Mouse (Mus musculus): ENCODE results near the gene Mlst8.

Mlst8 gene

DNA sequence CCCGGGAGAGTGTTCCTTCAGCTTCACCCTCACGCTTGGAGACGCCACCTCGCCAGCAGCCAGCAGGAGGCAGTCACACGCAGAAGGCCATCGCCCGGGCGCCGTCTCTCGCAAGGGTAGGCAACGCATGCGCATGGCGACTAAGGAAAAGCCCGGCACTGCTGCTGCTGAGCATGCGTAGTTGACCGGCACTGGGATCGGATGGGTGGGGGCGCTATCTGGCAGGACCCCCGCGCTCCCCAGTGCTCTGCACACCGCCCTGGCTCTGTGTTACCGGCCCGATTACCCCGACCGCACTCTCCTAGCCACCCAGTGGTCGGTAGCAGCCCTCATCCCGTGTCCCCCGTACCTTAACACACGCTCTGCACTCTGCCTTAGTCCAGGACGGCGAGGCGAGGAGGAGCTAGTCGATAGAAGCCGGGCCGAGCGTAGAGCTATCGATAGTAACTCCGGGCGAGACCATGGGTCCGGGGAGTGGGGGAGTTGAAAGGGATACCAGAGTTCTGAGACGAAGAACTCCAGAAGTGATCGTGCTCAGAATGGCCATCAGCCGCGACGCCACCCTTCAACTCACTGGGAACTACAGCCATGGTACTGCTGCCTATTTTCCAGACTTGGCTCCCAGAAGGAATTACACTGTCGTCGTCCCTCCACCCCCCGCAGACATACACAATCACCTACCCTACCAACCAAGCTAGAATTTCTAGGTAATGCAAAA lies at the start of gene Mlst8:
TSS of gene Mlst8 (minus strand) at position 416 of the 718 bp plus-strand sequence.
- DNase-seq (ENCODE audit: low spot score in 2 of 2): peak; percentile 93 to 97

DNA sequence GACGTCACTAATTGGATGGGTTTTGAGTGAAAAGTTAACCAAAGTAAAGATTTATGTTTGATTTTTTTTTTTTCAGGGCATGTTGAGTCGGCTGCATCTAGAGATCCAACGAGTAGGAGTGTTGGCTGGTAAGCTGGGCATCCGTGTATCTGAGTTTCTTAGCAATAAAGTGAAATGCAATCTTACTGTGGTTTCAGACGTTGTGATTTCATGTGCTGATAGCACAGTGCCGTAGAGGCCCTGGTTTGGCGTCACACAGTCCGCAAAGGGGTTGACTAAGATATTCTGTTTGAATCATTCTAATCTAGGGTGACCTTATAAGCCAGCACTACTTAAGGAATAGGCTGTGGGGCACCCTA lies 49.7 kb upstream of the Mlst8 start:
- DNase-seq (ENCODE audit: low spot score in 2 of 2): no peak

DNA sequence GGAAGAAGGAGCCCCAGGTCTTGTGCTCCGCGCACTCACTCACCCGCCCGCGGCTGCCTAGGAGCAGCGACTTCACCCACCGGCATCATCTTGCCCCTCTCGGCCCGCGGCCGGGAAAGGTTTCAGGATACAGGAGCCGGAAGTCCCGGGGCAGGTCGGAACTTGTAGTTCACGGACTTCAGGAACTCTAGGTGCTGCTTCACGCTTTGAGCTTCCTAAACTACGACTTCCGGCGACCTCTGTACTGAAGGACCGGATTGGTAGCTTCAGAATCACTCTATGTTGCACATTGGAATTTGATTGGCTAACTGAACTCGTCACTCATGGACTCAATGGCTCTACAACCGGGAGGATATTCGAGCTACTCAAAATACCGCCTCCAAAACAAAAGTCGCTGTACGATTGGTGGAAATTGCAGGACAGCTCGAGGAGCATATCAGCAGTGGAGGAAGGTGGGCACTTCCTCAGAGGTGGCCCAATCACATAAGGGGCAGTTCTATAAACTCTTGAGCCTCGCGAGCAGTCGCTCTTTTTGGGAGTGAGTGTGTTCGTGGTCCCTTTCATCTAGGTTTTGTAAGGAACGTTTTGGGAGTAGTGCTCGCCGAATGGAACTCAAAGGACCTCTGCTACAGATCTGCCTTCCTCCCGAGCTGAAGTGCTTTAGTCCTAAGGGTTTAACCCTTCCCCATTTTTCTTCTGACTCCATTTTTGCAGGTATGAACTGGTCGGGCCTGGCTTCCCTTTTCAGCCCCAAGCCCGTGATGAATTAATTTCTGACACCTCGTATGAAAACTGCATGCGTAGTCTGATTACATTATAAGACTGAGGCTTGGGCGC lies 49.1 kb upstream of the Mlst8 start, which contains the start of gene Traf7:
TSS of gene Traf7 (minus strand) at position 216 of the 837 bp plus-strand sequence.
- peak; percentile 75 to 90 for DNase-seq (ENCODE audit: low spot score in 2 of 2)

DNA sequence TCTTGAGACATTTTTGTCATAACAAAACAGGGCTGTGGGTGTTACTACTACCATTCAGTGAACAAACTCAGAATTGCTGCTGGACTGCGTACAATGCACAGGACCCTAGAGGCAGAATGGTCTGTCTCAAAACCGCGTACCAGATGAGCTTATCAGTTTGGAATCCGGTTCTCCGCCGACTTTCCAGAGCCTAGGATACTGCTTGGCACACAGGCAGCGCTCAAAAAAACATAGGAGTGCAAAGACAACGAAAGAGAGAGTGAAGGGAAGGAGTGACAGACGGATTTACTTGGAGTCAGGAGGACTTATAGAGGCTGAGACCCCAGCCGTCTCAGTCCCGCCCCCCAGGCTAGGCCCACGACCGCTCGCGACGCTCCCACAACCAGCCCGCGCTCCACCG lies 48.4 kb upstream of the Mlst8 start:
- DNase-seq (ENCODE audit: low spot score in 2 of 2): no peak

DNA sequence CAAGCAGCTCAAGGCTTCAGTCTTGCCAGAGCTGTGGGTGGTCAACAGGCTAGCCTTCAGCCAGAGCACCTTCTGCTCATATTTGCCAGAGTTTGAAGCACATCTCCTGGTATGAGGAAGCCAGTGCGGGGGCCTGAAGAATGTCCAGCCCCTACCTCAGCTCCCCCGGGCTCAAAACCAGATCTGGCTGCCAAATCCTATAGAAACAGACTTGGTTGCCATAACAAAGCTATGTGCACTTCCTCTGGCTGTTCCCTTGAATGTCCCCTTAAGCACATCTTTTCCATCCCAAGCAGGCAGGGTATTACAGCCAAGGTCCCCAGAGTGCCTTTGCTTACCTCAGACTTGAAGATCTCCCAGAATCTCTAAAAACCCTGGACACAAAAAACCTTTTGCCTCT lies 45.9 kb upstream of the Mlst8 start:
- no peak for DNase-seq (ENCODE audit: low spot score in 2 of 2)

DNA sequence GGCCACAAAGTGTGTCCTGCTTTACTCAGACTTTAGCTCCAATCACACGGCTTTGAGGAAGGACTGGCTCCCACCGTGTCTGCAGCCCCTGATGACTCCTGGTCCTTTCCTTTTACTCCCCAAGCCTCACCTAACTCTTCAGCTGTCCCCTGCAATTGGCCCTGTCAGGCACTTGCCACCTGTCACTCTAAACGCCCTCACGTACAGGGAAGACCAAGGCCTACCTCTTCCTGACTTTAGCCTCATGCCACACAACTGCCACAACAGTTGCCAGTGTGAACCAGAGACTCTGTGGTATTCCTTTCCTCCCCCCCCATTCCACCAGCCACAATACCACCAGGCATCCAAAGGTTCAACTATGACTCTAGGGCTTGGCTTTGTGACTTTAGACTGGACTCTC lies 41.6 kb upstream of the Mlst8 start:
- DNase-seq (ENCODE audit: low spot score in 2 of 2): no peak

DNA sequence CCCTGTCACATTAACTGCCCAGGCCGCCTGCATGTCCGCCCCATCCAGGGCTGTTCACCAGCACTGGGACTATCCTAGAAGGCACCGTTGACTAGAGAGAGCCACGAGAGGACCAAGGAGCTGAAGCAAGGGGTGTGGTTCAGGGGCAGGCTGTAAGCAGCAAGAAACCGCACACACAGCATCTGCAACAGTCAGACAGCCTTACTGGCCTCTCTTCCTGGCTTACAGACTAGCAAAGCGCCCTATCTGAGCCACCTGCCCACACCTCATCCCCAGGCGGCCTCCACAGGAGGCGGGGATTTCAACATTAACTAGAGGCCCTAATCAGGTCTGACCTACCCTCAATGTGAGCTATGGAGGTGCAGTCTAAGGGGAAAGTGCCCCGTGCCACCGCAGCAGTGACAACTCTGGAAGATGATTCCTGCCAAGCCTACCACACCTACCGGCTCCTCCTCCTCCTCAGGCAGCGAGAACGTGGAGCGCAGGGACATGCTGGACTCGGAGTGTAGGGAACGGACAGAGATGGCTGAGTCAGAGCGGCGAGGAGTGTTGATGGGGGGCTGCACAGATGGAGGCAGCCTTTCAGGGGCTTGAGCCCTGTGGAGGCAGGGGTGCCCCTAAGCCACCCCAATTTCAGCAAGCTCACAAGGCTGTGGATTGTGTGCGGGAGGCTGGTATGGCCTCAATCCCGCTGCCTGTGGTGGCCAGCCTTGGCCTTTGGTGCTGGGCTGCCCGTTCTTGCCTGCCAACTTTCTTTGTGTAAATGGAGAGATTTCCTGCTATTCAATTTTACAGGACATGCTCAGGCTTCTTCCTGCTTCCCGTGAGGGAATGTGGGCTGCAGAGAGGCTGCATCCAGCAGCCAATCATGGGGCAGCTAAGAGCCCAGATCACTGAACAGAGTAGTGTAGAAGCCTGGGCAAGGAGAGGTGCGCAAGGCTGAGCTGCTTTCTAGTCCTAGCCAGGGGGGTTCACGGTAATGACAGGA lies 35.7 kb upstream of the Mlst8 start:
- DNase-seq (ENCODE audit: low spot score in 2 of 2): no peak

DNA sequence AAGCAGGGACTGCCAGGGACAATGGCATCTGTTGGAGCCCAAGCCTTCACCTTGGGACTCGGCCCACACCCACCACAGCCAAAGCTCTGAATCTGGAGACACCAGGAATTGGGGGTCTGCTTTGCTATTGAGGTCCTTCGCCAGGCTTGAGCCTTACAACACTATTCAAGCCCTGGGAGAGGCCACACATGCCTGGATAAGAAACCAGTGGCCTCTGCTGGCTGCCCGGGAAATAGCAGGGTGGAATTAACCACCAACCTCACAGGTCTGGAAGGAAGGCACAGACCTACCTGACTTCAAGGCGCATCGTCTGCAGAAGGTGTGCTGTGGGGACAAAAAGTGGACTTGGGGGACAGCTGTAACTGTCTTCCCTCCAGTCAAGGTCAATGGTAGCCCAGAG lies 34.7 kb upstream of the Mlst8 start:
- DNase-seq (ENCODE audit: low spot score in 2 of 2): peak in 1 of 2 experiments; percentile 36

DNA sequence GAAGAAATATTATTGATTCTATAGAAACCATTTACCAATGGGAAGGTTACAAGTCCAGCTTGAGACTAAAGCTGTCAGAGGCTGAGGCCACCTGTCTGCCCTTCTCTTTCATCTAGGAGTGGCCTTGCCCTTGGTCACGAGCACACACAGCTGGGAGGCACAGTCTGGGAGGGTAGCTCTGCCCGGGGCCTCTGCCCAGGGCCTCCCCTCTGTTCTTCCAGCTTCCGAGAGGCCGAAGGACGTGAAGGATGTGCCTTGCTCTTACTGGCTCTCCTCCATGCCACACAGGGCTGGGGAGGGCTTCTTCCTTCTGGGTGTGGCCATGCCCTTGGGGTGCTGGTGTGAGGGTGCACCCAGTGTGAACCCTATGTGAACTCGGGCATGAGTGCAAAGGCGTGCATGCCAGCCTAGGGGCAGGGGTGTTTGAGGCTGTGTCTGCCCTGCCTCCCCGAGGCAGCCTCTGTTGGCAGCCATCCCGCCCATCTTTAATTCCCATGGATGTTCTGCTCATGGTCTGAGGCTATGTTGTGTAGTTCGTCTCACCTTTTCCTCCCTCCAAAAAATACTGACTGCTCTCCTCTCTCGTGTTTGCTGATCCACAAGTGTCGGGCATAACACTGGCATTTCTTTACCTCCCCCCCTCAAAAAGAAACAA lies 29.1 kb upstream of the Mlst8 start:
- no peak for DNase-seq (ENCODE audit: low spot score in 2 of 2)

DNA sequence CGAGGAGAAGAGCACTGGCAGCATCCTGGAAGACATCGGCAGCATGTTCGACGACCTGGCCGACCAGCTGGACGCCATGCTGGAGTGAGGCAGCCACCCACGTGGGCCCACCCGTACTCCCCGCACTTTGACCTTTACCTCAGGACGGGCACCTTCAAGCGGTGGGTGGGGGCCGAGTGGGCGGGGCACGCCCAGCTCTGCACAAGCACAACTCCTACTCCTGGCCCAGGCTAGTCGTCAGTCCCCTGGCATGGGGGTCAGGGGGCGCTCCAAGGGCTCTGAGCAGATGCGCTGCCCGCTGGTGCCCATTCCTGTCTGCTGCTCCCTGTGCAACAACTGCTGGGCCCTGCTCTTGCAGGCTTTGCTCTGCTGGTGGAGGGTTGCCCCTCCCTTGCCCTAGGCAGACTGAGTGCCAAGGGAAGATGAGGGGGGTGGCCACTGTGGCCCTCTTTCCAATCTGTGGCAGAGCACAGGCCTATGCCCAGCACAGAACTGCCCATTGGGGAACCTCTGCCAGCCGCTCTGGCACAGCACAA lies 28.3 kb upstream of the Mlst8 start:
- DNase-seq (ENCODE audit: low spot score in 2 of 2): no peak

DNA sequence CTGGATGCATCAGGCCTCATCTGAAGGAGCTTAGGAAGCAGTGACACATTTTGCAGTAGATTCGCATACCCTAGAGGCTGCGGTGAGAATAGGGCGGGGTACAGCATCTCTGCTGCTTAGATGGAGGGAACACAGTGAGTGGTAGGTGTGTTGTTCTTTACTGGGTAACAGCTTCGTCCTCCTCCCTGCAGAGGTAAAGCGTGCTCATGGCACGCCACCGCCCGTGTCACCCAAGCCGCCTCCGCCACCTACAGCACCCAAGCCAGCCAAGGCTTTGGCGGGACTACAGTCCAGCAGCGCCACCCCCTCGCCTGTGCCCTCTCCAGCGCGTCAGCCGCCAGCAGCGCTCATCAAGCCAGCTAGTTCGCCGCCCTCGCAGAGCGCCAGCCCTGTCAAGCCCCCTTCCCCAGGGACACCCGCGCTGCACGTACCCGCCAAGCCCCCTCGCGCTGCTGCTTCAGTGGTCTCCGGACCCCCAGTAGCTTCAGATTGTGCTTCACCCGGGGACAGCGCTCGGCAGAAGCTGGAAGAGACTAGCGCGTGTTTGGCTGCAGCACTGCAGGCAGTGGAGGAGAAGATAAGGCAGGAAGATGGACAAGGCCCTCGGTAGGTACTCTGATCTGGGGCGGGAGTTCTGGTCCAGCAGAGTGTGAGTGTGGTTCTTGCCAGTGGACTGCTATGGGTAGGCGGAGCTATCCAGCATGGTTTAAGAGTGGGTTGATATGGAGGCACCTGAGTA lies 27.6 kb upstream of the Mlst8 start:
- DNase-seq (ENCODE audit: low spot score in 2 of 2): no peak

DNA sequence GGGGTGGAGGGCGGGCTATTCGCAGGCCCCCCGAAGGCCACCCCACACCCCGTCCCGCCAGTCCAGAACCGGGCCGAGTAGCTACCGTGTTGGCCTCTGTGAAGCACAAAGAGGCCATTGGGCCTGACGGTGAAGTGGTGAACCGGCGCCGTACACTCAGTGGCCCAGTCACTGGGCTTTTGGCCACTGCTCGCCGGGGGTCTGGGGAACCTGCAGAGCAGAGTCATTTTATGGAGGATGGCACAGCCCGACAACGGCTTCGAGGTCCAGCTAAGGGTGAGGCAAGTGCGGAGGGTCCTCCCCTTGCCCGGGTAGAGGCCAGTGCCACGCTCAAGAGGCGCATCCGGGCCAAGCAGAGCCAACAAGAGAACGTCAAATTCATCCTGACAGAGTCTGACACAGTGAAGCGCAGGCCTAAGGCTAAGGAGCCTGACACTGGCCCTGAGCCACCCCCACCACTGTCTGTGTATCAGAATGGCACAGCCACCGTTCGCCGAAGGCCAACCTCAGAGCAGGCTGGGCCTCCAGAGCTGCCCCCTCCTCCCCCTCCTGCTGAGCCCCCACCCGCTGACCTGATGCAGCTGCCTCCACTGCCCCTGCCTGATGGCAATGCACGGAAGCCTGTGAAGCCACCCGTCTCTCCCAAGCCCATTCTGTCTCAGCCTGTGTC lies 26.5 kb upstream of the Mlst8 start:
- no peak for DNase-seq (ENCODE audit: low spot score in 2 of 2)

DNA sequence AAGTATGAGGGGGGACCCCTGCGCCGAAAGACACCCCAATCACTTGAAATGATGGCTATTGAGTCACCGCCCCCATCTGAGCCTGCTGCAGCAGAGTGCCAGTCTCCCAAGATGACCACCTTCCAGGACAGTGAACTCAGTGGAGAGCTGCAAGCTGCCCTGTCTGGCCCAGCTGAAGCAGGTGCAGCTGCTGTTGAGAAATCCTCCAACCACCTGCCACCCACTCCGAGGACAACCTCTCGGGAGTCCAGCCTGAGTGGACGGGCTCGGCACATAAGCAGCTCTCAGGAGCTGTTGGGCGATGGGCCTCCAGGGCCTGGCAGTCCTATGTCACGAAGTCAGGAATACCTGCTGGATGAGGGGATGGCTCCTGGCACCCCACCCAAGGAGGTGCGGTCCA lies 25.2 kb upstream of the Mlst8 start:
- DNase-seq (ENCODE audit: low spot score in 2 of 2): no peak

DNA sequence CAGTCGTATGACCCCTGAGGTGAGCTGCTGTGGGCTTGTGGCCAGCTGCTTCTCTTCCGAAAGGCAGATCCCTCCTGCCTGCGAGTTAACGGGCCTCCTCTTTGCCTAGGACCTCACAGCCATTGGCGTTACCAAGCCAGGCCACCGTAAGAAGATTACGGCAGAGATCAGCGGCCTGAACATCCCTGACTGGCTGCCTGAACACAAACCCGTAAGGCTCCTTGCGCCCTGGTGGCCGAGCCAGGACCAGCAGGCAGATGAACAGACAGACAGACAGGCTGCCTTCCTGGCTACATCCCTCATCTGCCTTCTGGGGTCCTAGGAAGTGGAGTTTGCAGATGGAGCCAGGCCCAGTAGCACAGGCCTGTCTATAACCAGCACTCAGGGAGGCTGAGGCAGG lies 23.3 kb upstream of the Mlst8 start:
- DNase-seq (ENCODE audit: low spot score in 2 of 2): no peak

DNA sequence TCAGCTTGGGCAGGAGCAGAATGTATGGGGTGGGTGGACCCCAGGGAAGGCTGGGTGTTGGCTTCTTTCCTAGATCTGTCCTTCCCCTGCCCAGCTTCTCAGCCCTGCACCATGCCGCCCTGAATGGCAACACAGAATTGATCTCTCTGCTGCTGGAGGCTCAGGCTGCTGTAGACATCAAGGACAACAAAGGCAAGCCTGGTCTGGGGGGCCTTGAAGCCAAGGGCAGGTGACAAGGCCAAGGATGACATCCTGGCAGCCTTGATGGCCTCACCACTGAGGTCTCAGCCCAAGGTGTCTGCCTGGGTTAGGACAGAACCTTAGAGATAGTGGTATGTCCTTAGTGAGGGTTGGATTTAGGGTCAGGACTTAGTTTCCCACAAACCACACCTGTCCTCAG lies 17.1 kb upstream of the Mlst8 start:
- no peak for DNase-seq (ENCODE audit: low spot score in 2 of 2)

DNA sequence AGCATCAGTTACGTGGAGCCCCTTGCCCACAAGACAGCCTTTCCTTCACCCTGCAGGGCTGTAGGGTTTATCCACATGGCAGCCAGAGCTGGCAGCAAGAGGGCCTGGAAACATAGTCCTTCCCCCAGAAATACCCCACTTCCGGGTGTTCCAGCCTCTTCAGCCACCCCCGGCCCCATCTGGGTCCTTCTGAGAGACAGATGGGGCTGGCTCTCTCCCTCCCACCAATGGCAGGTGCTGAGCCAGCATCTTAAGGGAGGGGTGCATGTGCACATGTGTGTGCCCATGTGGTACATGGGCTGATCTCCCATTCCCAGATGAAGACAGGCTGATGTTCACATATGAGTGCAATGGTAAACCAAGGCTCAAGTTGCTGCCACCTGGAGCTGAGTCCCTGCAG lies 16.6 kb upstream of the Mlst8 start:
- no peak for DNase-seq (ENCODE audit: low spot score in 2 of 2)

DNA sequence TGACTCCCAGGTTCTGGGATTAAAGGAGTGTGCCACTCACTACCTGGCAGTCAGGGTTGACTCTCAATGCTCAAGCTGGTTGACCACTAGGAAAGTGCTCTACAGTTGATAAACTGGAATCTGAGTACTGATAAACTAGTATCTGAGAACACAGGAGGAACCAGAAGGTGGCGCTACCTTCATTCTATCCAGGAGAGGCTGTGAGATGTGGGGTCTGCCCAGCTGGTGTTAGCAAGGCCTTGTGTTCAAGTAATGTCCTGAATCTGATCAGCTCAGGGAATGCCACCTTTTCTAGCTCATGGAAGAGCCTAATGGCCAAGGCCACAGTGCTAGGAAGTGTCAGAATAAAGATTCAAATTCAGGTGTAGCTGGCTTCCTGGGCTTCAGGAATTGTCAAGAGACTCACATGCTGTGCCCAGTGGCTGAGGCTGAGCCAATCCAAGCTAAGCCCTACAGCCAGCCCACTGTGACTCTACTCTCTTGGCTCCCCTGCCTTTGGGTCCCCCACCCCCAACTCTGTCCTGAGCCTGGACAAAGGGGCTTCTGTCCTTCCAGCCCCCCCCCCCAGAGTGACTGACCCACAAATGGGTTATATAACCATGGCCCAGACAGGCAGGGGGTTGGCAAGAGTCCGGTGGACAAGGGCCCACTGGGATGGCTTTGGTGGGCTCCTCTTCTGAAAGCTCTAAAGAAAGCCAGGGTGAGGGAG lies 15.9 kb upstream of the Mlst8 start:
- DNase-seq (ENCODE audit: low spot score in 2 of 2): no peak

DNA sequence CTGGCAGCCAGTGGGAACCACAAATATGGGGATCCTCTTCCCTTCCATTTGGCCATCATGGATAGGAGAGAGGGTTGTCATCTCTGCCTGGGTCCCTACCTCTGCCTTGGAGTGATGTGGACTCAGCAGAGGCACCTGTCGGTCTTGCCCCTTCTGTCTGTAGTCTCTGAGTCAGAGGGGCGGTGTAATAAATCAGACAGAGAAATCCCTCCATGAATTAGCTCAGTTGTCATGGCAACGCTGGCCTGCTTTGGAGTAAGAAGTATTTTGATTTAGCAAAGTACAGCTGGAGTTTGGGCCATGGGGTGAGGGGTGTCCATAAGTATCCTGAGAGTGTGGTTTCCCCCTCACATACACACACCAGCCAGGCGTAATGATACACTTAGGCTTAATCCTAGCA lies 11.5 kb upstream of the Mlst8 start:
- DNase-seq (ENCODE audit: low spot score in 2 of 2): no peak

All from urinary bladder, adult 18-20 months (tissue).